Mouse (Mus musculus) limb, embryonic 12.5 days (tissue): Measurements from ENCODE around the gene Tsc22d1. TPM values are rescaled to one million over a fixed set of nuclear protein-coding genes. Genes with fewer than 3 reads are reported as not detected.

Experiments used
- ATAC-seq: fragments of 200-750 bp; cut with Nextera tagmentation; 2 replicates; pipeline ENCODE4 v1.8.0; 2017; ENCODE audit warnings: low read depth, moderate TSS enrichment; ENCODE audit not compliant: insufficient number of reproducible peaks, insufficient read depth, low FRiP score, low TSS enrichment
- H3K27ac ChIP-seq: fragments of 300-500 bp; sonication (generic); 2 replicates; pipeline ENCODE4 v1.5.1; 2016; ENCODE audit warnings: mild to moderate bottlenecking, moderate library complexity
- H3K27me3 ChIP-seq: fragments of 300-500 bp; sonication (generic); 2 replicates; pipeline ENCODE4 v1.6.1; 2016; ENCODE audit warnings: mild to moderate bottlenecking, moderate library complexity
- H3K36me3 ChIP-seq: fragments of 300-500 bp; sonication (generic); 2 replicates; pipeline ENCODE4 v1.6.1; 2016; ENCODE audit warnings: mild to moderate bottlenecking, moderate library complexity
- H3K4me1 ChIP-seq: fragments of 300-500 bp; sonication (generic); replicated peaks from 2 replicates; pipeline ENCODE4 v1.6.1; 2016
- H3K4me2 ChIP-seq: fragments of 300-500 bp; sonication (generic); 2 replicates; pipeline ENCODE4 v1.6.1; 2016; ENCODE audit warnings: mild to moderate bottlenecking, moderate library complexity
- H3K4me3 ChIP-seq: fragments of 300-500 bp; sonication (generic); replicated peaks from 2 replicates; pipeline ENCODE4 v1.5.1; 2016; ENCODE audit warnings: mild to moderate bottlenecking
- H3K9ac ChIP-seq: fragments of 300-500 bp; sonication (generic); replicated peaks from 2 replicates; pipeline ENCODE4 v1.6.1; 2016; ENCODE audit warnings: mild to moderate bottlenecking, moderate library complexity
- H3K9me3 ChIP-seq: fragments of 300-500 bp; sonication (generic); 2 replicates; pipeline ENCODE4 v1.6.1; 2016; ENCODE audit warnings: mild to moderate bottlenecking, moderate library complexity
- WGBS: fragments of 180-500 bp; shearing (Covaris S2); methylation state at CpG from one replicate; pipeline ENCODE4 v1.1.7; 2016; 5-methylcytosine and 5-hydroxymethylcytosine counted together
- polyA plus RNA-seq: library from polyadenylated mRNA; unstranded; fragments of >200 nt; fragmentation: Nextera tagmentation; extraction: Ambion mirVana; gene quantifications from 2 replicates; pipeline ENCODE4 v1.2.1, GENCODE M21; 2016

Gene Tsc22d1
- polyA plus RNA-seq, 1 experiment from 2014 or later: 610 TPM

GRCm38 (mm10) chr14:76415781-76416301, 1.1 kb downstream of the Tsc22d1 start:
- Histone ChIP-seq H3K36me3 (peaks cover 29% of the 10 kb centered on the region), H3K9ac (peak overlapping the region; percentile 99), H3K27ac (peak overlapping the region; percentile 99), H3K9me3 (no peaks in the 10 kb centered on the region), H3K4me2 (peak overlapping the region; percentile 82), H3K4me3 (peak overlapping the region; percentile 97), H3K4me1 (peaks cover 44% of the 10 kb centered on the region), H3K27me3 (no peaks in the 10 kb centered on the region)
- under 1% methylated on average over 38 of the region's 38 CpGs for WGBS
- no peak for ATAC-seq

DNA sequence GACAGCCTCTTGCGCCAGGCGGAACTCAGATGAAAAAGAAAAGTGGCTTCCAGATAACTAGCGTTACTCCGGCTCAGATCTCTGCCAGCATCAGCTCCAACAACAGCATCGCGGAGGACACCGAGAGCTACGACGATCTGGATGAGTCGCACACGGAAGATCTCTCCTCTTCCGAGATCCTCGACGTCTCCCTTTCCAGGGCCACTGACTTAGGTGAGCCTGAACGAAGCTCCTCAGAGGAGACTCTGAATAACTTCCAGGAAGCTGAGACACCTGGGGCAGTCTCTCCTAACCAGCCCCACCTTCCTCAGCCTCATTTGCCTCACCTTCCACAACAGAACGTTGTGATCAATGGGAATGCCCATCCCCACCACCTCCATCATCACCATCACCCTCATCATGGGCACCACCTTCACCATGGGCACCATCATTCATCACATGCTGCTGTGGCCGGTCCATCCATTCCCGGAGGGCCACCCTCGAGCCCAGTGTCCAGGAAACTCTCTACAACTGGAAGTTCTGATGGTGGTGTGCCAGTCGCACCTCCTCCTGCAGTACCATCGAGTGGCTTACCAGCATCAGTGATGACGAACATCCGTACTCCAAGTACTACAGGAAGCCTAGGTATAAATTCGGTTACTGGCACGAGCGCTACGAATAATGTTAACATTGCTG, 1.7 kb downstream of the Tsc22d1 start:
- H3K4me3 ChIP-seq: peak overlapping the region; percentile 97
- H3K27ac ChIP-seq: peak overlapping the region; percentile 99
- no peak for ATAC-seq
- peak overlapping the region; percentile 82 for H3K4me2 ChIP-seq
- no peaks in the 10 kb centered on the region for H3K27me3 ChIP-seq
- 62% methylated on average over 27 of the region's 27 CpGs for WGBS
- peaks cover 30% of the 10 kb centered on the region for H3K36me3 ChIP-seq
- H3K4me1 ChIP-seq: peaks cover 50% of the 10 kb centered on the region
- no peaks in the 10 kb centered on the region for H3K9me3 ChIP-seq
- H3K9ac ChIP-seq: peak overlapping the region; percentile 99

- H3K9me3 ChIP-seq: no peaks in the 10 kb centered on the region
- no peaks in the 10 kb centered on the region for H3K27me3 ChIP-seq
- peak overlapping the region; percentile 97; the same call in 1 of the 2 replicates for H3K4me3 ChIP-seq
- WGBS: 93% methylated on average over 17 of the region's 17 CpGs
- peaks cover 50% of the 10 kb centered on the region for H3K4me1 ChIP-seq
- no peak for ATAC-seq
- no peak overlapping the region for H3K27ac ChIP-seq
- no peak overlapping the region for H3K9ac ChIP-seq
- H3K36me3 ChIP-seq: peaks cover 34% of the 10 kb centered on the region
- peak overlapping the region; percentile 82 for H3K4me2 ChIP-seq
Observed at GRCm38 (mm10) chr14:76417346-76417745, 2.6 kb downstream of the Tsc22d1 start.

DNA sequence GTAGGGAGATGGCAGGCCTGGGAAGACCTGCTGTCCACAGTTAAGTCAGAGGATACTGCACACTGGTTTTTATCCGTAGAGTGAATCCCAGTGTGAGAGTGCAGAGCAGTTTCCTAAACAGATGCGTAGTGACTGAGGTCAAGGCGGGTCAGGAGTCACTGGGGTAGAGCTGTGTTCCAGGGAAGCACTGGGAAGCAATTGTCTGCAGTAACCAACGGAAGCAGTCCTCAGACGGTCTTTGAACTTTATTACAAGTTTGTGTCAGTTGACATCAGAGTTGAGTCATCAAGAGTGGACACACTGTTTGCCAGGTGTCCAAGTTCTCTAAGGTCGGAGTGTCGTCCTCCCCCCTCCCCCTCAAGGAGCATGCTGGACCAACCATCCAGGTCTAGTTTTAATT, 6.0 kb downstream of the Tsc22d1 start:
- no peak for ATAC-seq
- Histone ChIP-seq H3K4me1 (peaks cover 47% of the 10 kb centered on the region), H3K27me3 (no peaks in the 10 kb centered on the region), H3K27ac (no peak overlapping the region), H3K4me3 (peak overlapping the region; percentile 17), H3K4me2 (peak overlapping the region; percentile 51), H3K36me3 (peaks cover 66% of the 10 kb centered on the region), H3K9ac (no peak overlapping the region), H3K9me3 (no peaks in the 10 kb centered on the region)
- WGBS: 35% methylated on average over 7 of the region's 7 CpGs

GRCm38 (mm10) chr14:76421162-76421561, 6.4 kb downstream of the Tsc22d1 start:
- peaks cover 71% of the 10 kb centered on the region for H3K36me3 ChIP-seq
- H3K4me1 ChIP-seq: peaks cover 46% of the 10 kb centered on the region
- H3K9me3 ChIP-seq: peaks cover 2% of the 10 kb centered on the region; the same call in 1 of the 2 replicates
- ATAC-seq: no peak
- WGBS: 88% methylated on average over 4 of the region's 4 CpGs
- no peak overlapping the region for H3K9ac ChIP-seq
- no peak overlapping the region for H3K27ac ChIP-seq
- H3K4me3 ChIP-seq: no peak overlapping the region
- H3K27me3 ChIP-seq: no peaks in the 10 kb centered on the region
- peak overlapping the region; percentile 51 for H3K4me2 ChIP-seq

DNA sequence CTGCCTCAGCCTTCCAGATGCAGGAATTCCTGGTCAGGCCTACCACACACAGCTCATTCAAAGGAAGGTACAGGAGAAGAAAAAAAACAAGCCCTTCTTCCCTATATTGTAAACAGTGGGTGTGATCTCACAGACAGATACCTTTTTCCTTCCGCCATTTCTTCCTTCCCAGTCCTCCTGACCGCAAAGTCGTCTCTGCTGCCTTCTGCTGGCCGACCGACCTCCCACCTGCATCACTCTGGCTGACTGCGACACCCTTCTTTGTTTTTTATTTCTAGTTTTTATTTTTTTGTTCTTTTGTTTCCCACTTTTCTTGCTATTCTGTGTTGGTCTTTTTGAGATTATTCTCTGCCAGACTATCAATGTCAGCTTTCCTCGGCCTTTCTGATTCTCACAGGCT, 10.7 kb downstream of the Tsc22d1 start:
- no peak for ATAC-seq
- peaks cover 74% of the 10 kb centered on the region for H3K36me3 ChIP-seq
- H3K4me3 ChIP-seq: no peak overlapping the region
- H3K27me3 ChIP-seq: no peaks in the 10 kb centered on the region
- peaks cover 10% of the 10 kb centered on the region for H3K4me1 ChIP-seq
- H3K4me2 ChIP-seq: no peak overlapping the region
- no peak overlapping the region for H3K9ac ChIP-seq
- H3K9me3 ChIP-seq: peaks cover 5% of the 10 kb centered on the region; the same call in 1 of the 2 replicates
- WGBS: 95% methylated on average over 7 of the region's 7 CpGs
- H3K27ac ChIP-seq: no peak overlapping the region

GRCm38 (mm10) chr14:76425986-76426530, 11.3 kb downstream of the Tsc22d1 start:
- ATAC-seq: no peak
- Histone ChIP-seq H3K27me3 (no peaks in the 10 kb centered on the region), H3K4me1 (peaks cover 3% of the 10 kb centered on the region), H3K36me3 (peaks cover 75% of the 10 kb centered on the region), H3K9ac (no peak overlapping the region), H3K9me3 (peaks cover 5% of the 10 kb centered on the region; the same call in 1 of the 2 replicates), H3K4me3 (no peak overlapping the region), H3K4me2 (no peak overlapping the region), H3K27ac (no peak overlapping the region)
- WGBS: 91% methylated on average over 21 of the region's 21 CpGs

DNA sequence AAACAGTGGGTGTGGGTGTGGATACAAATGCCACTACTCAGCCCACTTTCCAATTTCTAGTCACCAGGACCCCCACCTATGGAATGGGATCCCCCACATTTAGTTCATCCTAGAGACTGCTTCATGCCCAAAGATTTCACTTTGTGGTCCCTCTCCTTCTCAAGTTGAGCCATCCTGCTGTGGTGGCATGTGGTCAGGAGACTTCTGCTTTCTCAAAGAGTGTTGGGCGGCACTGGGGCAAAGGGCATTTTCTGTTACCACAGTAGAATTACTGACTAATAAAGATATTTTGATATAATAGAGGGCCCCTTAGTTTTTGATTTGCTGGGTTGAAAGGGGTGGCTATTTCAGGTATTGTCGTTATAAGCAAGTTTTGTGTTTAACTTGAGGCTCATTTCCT, 14.1 kb downstream of the Tsc22d1 start:
- Histone ChIP-seq H3K9me3 (peaks cover 5% of the 10 kb centered on the region; the same call in 1 of the 2 replicates), H3K36me3 (peaks cover 82% of the 10 kb centered on the region), H3K4me2 (no peak overlapping the region), H3K4me1 (no peaks in the 10 kb centered on the region), H3K9ac (no peak overlapping the region), H3K27ac (no peak overlapping the region), H3K27me3 (no peaks in the 10 kb centered on the region), H3K4me3 (no peak overlapping the region)
- WGBS: 92% methylated on average over 2 of the region's 2 CpGs
- ATAC-seq: no peak

- ATAC-seq: no peak
- 92% methylated on average over 4 of the region's 4 CpGs for WGBS
- Histone ChIP-seq H3K27ac (no peak overlapping the region), H3K27me3 (no peaks in the 10 kb centered on the region), H3K9ac (no peak overlapping the region), H3K4me3 (no peak overlapping the region), H3K9me3 (no peaks in the 10 kb centered on the region), H3K4me1 (no peaks in the 10 kb centered on the region), H3K4me2 (no peak overlapping the region), H3K36me3 (peaks cover 79% of the 10 kb centered on the region)
Observed at GRCm38 (mm10) chr14:76431918-76432317, 17.2 kb downstream of the Tsc22d1 start.

GRCm38 (mm10) chr14:76432369-76432768, 17.6 kb downstream of the Tsc22d1 start:
- no peak for ATAC-seq
- Histone ChIP-seq H3K9me3 (no peaks in the 10 kb centered on the region), H3K4me3 (no peak overlapping the region), H3K36me3 (peaks cover 79% of the 10 kb centered on the region), H3K9ac (no peak overlapping the region), H3K27ac (no peak overlapping the region), H3K4me1 (no peaks in the 10 kb centered on the region), H3K4me2 (no peak overlapping the region), H3K27me3 (no peaks in the 10 kb centered on the region)
- 95% methylated on average over 7 of the region's 7 CpGs for WGBS

DNA sequence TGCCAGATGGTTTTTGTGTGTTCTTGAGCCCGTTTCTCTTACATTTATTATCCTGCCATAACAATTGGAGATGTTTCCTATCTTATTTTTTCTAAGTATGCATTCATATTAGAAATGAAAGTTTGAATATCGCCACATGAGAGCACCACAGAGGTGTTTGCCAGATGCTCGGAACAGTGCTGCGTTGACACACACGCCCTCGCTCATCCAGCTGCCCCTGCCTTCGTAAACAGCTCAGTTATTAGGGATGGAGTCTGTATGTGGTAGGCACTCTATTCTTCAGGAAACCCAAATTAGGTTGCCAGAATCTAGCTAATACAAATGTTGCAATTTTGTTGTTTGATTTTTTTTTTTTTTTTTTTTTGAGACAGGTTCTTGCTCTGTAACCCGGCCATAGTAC, 18.1 kb downstream of the Tsc22d1 start:
- H3K27ac ChIP-seq: no peak overlapping the region
- no peak for ATAC-seq
- no peak overlapping the region for H3K4me2 ChIP-seq
- H3K4me3 ChIP-seq: no peak overlapping the region
- H3K9me3 ChIP-seq: no peaks in the 10 kb centered on the region
- no peaks in the 10 kb centered on the region for H3K27me3 ChIP-seq
- H3K36me3 ChIP-seq: peaks cover 79% of the 10 kb centered on the region
- no peaks in the 10 kb centered on the region for H3K4me1 ChIP-seq
- whole genome bisulfite sequencing: 90% methylated on average over 8 of the region's 8 CpGs
- no peak overlapping the region for H3K9ac ChIP-seq
